Comparison of ENCODE assay signal across 9 mouse cellular contexts in genomic region chr1:89323091-89323490, GRCm38 (mm10).
DNase-seq lines count a peak whose midpoint lies in the region; ATAC-seq and TF ChIP-seq lines count a peak whose summit lies in the region.
"Had no signal": no experiment of that assay in that cellular context is flagged by ENCODE, and none has a peak within 500 bp of the region (broad histone marks: within the 10 kb centered on the region; RNA-seq: fewer than 3 reads in every experiment).

No protein-coding gene starts in this region.

- peak; percentile 62; the same call in 1 of the 2 replicates for TF ChIP-seq CTCF in brain, embryonic 14.5 days (IDR thresholded peaks at IDR 0.05; ENCODE audit: borderline replicate concordance, extremely low read depth, insufficient read depth, insufficient read length)
- TF ChIP-seq CTCF in lung, adult 2 months (IDR thresholded peaks at IDR 0.05; ENCODE audit: insufficient read depth, low read length): peak; percentile 56

- peak; percentile 58 for DNase-seq in forebrain, embryonic 14.5 days (ENCODE audit: low spot score)
- peak; percentile 35 for DNase-seq in ovary, postnatal 14 days (ENCODE audit: low spot score)
- no peak for DNase-seq in ovary, adult 18-20 months (ENCODE audit: low spot score)
- peak; percentile 67 for DNase-seq in brain, embryonic 14.5 days (ENCODE audit: low read depth)
- DNase-seq in heart, embryonic 10.5 days (ENCODE audit: low spot score): peak; percentile 39
- DNase-seq in lung, adult 2 months: peak; percentile 50
- DNase-seq in thymus, postnatal 14 days: peak; percentile 38

- no peak overlapping the region for H3K9ac ChIP-seq in forebrain, embryonic 14.5 days (ENCODE audit: low read length)
- H3K9ac ChIP-seq in forebrain, embryonic 12.5 days: no peak overlapping the region

- H3K9me3 ChIP-seq in forebrain, embryonic 14.5 days (replicated peaks; ENCODE audit: control insufficient read depth, low read length): no peaks in the 10 kb centered on the region
- no peaks in the 10 kb centered on the region for H3K9me3 ChIP-seq in forebrain, embryonic 12.5 days
- no peaks in the 10 kb centered on the region for H3K9me3 ChIP-seq in heart, embryonic 10.5 days

- no peak for TF ChIP-seq POLR2A in brain, embryonic 14.5 days (IDR thresholded peaks at IDR 0.05; ENCODE audit: borderline replicate concordance, extremely low read depth, insufficient read depth, insufficient read length, poor library complexity, severe bottlenecking)
- TF ChIP-seq POLR2A in lung, adult 2 months (IDR thresholded peaks at IDR 0.05; ENCODE audit: borderline replicate concordance, extremely low read depth, low read depth, low read length): no peak

- no peaks in the 10 kb centered on the region for H3K36me3 ChIP-seq in forebrain, embryonic 14.5 days (ENCODE audit: control insufficient read depth, insufficient read depth, low read length)
- H3K36me3 ChIP-seq in forebrain, embryonic 12.5 days (replicated peaks): no peaks in the 10 kb centered on the region
- H3K36me3 ChIP-seq in heart, embryonic 10.5 days: no peaks in the 10 kb centered on the region
- H3K36me3 ChIP-seq: G1E had no signal

- H3K27ac ChIP-seq in forebrain, embryonic 14.5 days (ENCODE audit: low read depth, low read length): no peak overlapping the region
- H3K27ac ChIP-seq in forebrain, embryonic 12.5 days: no peak overlapping the region
- H3K27ac ChIP-seq in heart, embryonic 10.5 days: no peak overlapping the region

- 29% methylated on average over 2 of the region's 2 CpGs for WGBS in forebrain, embryonic 14.5 days
- 42% methylated on average over 2 of the region's 2 CpGs for WGBS in forebrain, embryonic 12.5 days
- 31% methylated on average over 2 of the region's 2 CpGs for WGBS in heart, embryonic 10.5 days
- WGBS in lung, adult 2 months: 31% methylated on average over 2 of the region's 2 CpGs

- ATAC-seq in forebrain, embryonic 14.5 days: no peak
- no peak for ATAC-seq in forebrain, embryonic 12.5 days (ENCODE audit: low FRiP score)

- H3K27me3 ChIP-seq in forebrain, embryonic 14.5 days (replicated peaks; ENCODE audit: control insufficient read depth, insufficient read depth, low read length): no peaks in the 10 kb centered on the region
- no peaks in the 10 kb centered on the region for H3K27me3 ChIP-seq in forebrain, embryonic 12.5 days
- H3K27me3 ChIP-seq in heart, embryonic 10.5 days (ENCODE audit: insufficient read depth, poor library complexity, severe bottlenecking): no peaks in the 10 kb centered on the region

- H3K4me1 ChIP-seq in forebrain, embryonic 14.5 days (ENCODE audit: control insufficient read depth, insufficient read depth, low read length): no peaks in the 10 kb centered on the region
- no peaks in the 10 kb centered on the region for H3K4me1 ChIP-seq in forebrain, embryonic 12.5 days
- H3K4me1 ChIP-seq in heart, embryonic 10.5 days: no peaks in the 10 kb centered on the region
- peaks cover 13% of the 10 kb centered on the region; the same call in 1 of the 2 replicates for H3K4me1 ChIP-seq in lung, adult 2 months (ENCODE audit: control insufficient read depth, insufficient read depth, low read length)

- no peak overlapping the region for H3K4me3 ChIP-seq in forebrain, embryonic 14.5 days (ENCODE audit: low read depth, low read length)
- H3K4me3 ChIP-seq in forebrain, embryonic 12.5 days (replicated peaks): no peak overlapping the region
- H3K4me3 ChIP-seq in heart, embryonic 10.5 days: no peak overlapping the region
- H3K4me3 ChIP-seq in lung, adult 2 months (replicated peaks; ENCODE audit: extremely low read depth, low read depth, low read length): no peak overlapping the region

- no peak overlapping the region for H3K4me2 ChIP-seq in forebrain, embryonic 14.5 days (ENCODE audit: low read length)
- H3K4me2 ChIP-seq in forebrain, embryonic 12.5 days: no peak overlapping the region
